Comparison of ENCODE assay signal across 8 mouse cellular contexts in genomic region chr7:34655086-34655839, GRCm38 (mm10). TPM values are rescaled to one million over a fixed set of nuclear protein-coding genes. Genes with fewer than 3 reads are reported as not detected.
DNase-seq lines count a peak whose midpoint lies in the region; ATAC-seq lines count a peak whose summit lies in the region.

No protein-coding gene starts in this region.

- peak overlapping the region; percentile 93 for H3K4me3 ChIP-seq in hindbrain, embryonic 10.5 days
- H3K4me3 ChIP-seq in lung, embryonic 16.5 days (ENCODE audit: low read length): peak overlapping the region; percentile 63

- H3K27me3 ChIP-seq in hindbrain, embryonic 10.5 days (ENCODE audit: insufficient read depth, poor library complexity, severe bottlenecking): no peaks in the 10 kb centered on the region
- H3K27me3 ChIP-seq in lung, embryonic 16.5 days (ENCODE audit: control insufficient read depth, insufficient read depth, low read depth, low read length): no peaks in the 10 kb centered on the region

- H3K36me3 ChIP-seq in hindbrain, embryonic 10.5 days: peaks cover 14% of the 10 kb centered on the region
- no peaks in the 10 kb centered on the region for H3K36me3 ChIP-seq in lung, embryonic 16.5 days (ENCODE audit: control insufficient read depth, insufficient read depth, low read length)

- peak; percentile 96 for DNase-seq in Muller cell, postnatal 12 days (ENCODE audit: inconsistent ontology term)
- peak; percentile 94 for DNase-seq in cerebellum, adult 8-10 months
- DNase-seq in frontal cortex, adult 2 months (ENCODE audit: extremely low spot score in 1 of 2, low spot score in 1 of 2): peak; percentile 53 to 89
- DNase-seq in hindbrain, embryonic 10.5 days (ENCODE audit: low spot score): peak; percentile 94
- DNase-seq in layer of hippocampus, postnatal 10 days (ENCODE audit: low spot score in 2 of 2): peak; percentile 92 to 95
- DNase-seq in retina, embryonic 14.5 days (ENCODE audit: low spot score): peak; percentile 96
- peak; percentile 85 to 90 for DNase-seq in urinary bladder, adult 18-20 months (ENCODE audit: low spot score in 2 of 2)

- H3K4me2 ChIP-seq in lung, embryonic 16.5 days (ENCODE audit: low read depth, low read length): peak overlapping the region; percentile 78

- peak; percentile 85 for ATAC-seq in lung, embryonic 16.5 days (ENCODE audit: low read depth)

- H3K27ac ChIP-seq in hindbrain, embryonic 10.5 days: peak overlapping the region; percentile 100
- peak overlapping the region; percentile 99 for H3K27ac ChIP-seq in lung, embryonic 16.5 days (ENCODE audit: low read length)

- H3K9me3 ChIP-seq in hindbrain, embryonic 10.5 days: no peaks in the 10 kb centered on the region
- H3K9me3 ChIP-seq in lung, embryonic 16.5 days (ENCODE audit: control insufficient read depth, low read length): no peaks in the 10 kb centered on the region

- peaks cover 45% of the 10 kb centered on the region for H3K4me1 ChIP-seq in hindbrain, embryonic 10.5 days (replicated peaks)
- peaks cover 6% of the 10 kb centered on the region; the same call in 1 of the 2 replicates for H3K4me1 ChIP-seq in lung, embryonic 16.5 days (replicated peaks; ENCODE audit: control insufficient read depth, insufficient read depth, low read length)

- peak overlapping the region; percentile 93 for H3K9ac ChIP-seq in lung, embryonic 16.5 days (ENCODE audit: low read length)

- WGBS in hindbrain, embryonic 10.5 days: under 1% methylated on average over 68 of the region's 74 CpGs
- under 1% methylated on average over 40 of the region's 74 CpGs for WGBS in lung, embryonic 16.5 days

RNA-seq across cellular contexts. Expression of gene Kctd15, which starts 1.3 kb away (rescaled TPM):
- 25.0 and 25.4 TPM in 2 replicates for polyA plus RNA-seq in frontal cortex, adult 2 months (2012; rRNA removed)
- 43.3 and 45.0 TPM in 2 replicates for polyA plus RNA-seq in hindbrain, embryonic 10.5 days (2016; fragmentation: Nextera tagmentation; extraction: Ambion mirVana)
- total RNA-seq in layer of hippocampus, postnatal 10 days (2021): 10 to 100 TPM; 19.1 to 24.2 TPM
- polyA plus RNA-seq in lung, embryonic 16.5 days (2015; fragmentation: Nextera tagmentation; extraction: Ambion mirVana): 12.5 and 12.6 TPM in 2 replicates

Comparison
In these comparisons a context has a peak if more than half of its experiments do, and no peak if none do; other contexts are left out.
1. Peak in every context shown above with its lines: DNase-seq, ATAC-seq, H3K4me3 ChIP-seq and H3K27ac ChIP-seq.